Mouse (Mus musculus): ENCODE measurements around the gene Olfr30. TPM values are rescaled to one million over a fixed set of nuclear protein-coding genes. Genes with fewer than 3 reads are reported as not detected.
"Not testable (repeated sequence)": the region's sequence is repeated elsewhere in the genome, so short reads cannot be mapped to it uniquely, and the experiment has no call there.

Olfr30 gene
- not detected in 2 replicates for polyA plus RNA-seq (2012; rRNA removed)

DNA sequence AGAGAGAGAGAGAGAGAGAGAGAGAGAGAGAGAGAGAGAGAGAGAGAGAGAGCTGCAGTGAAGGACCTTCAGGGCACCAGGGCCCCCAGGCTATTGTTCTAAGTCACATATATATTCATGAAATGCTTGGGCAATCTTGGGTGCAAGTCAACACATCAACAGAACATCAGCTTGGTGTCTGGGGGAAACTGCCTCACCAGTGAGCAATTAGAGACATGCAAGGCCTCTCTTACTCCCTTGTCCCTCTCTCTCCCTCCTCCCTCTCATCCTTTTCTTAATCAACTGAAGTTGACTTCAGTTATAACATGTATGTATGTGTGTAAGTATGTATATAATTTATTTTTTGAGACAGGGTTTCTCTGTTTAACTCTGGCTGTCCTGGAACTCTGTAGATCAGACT is at the start of gene Olfr30:
Gene Olfr30 (minus strand): TSS at position 101 of the 400 bp plus-strand sequence.
- DNase-seq (ENCODE audit: low read depth in 1 of 2, low spot score in 2 of 2): no peak

DNA sequence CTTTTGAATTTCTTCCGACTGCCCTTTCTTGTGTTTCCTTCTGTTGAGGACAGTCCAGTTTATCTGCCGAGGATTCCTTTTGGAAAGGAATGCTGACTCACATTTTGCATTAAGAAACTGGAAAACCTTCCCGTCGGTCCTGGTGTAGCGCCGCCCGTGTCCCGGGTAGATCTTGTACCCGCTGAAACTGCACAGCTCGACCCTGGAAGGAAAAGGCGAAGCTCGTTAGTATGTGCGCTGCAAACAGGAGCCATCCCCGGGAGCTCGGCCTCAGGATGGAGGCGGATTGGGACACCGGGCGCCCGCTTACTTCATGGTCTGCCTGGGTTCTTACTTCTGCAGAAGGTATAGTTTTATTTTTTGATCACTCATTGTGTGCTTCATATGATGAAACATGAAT is 47.0 kb upstream of the Olfr30 start:
- H3K4me3 ChIP-seq (ENCODE audit: extremely low read depth, insufficient read depth, insufficient read length); DNase-seq (ENCODE audit: low read depth in 1 of 2, low spot score in 2 of 2); H3K4me1 ChIP-seq (ENCODE audit: control insufficient read depth, insufficient read depth, insufficient read length); H3K36me3 ChIP-seq (ENCODE audit: control insufficient read depth, insufficient read depth, low read length); H3K27me3 ChIP-seq (ENCODE audit: control insufficient read depth, insufficient read depth, low read length); H3K27ac ChIP-seq (ENCODE audit: insufficient read depth, low read length): not testable (repeated sequence)
- 87% methylated on average over 19 of the region's 19 CpGs for WGBS

More for the DNA sequence above, at the start of gene Olfr30:
- no peaks in the 10 kb centered on the region for H3K36me3 ChIP-seq (ENCODE audit: control insufficient read depth, insufficient read depth, low read length)
- TF ChIP-seq CTCF (IDR thresholded peaks at IDR 0.05; ENCODE audit: extremely low read depth, insufficient read depth, insufficient read length, insufficient replicate concordance) (no peak), POLR2A (IDR thresholded peaks at IDR 0.05; ENCODE audit: low read depth, low read length) (no peak)
- no peak within 1 kb of the TSS for H3K27ac ChIP-seq (ENCODE audit: insufficient read depth, low read length)
- H3K4me1 ChIP-seq (ENCODE audit: control insufficient read depth, insufficient read depth, insufficient read length): no peaks in the 10 kb centered on the region
- no peak within 1 kb of the TSS for H3K4me3 ChIP-seq (ENCODE audit: extremely low read depth, insufficient read depth, insufficient read length)
- H3K27me3 ChIP-seq (ENCODE audit: control insufficient read depth, insufficient read depth, low read length): no peaks in the 10 kb centered on the region

GRCm38 (mm10) chr11:58502472-58502871 is 40.4 kb upstream of the Olfr30 start, which contains the start of gene Olfr331:
Gene Olfr331 (minus strand): TSS chr11:58502572.
- not testable (repeated sequence) for H3K27me3 ChIP-seq (ENCODE audit: control insufficient read depth, insufficient read depth, low read length); H3K4me3 ChIP-seq (ENCODE audit: extremely low read depth, insufficient read depth, insufficient read length); H3K27ac ChIP-seq (ENCODE audit: insufficient read depth, low read length); H3K36me3 ChIP-seq (ENCODE audit: control insufficient read depth, insufficient read depth, low read length); H3K4me1 ChIP-seq (ENCODE audit: control insufficient read depth, insufficient read depth, insufficient read length); DNase-seq (ENCODE audit: low read depth in 1 of 2, low spot score in 2 of 2)

DNA sequence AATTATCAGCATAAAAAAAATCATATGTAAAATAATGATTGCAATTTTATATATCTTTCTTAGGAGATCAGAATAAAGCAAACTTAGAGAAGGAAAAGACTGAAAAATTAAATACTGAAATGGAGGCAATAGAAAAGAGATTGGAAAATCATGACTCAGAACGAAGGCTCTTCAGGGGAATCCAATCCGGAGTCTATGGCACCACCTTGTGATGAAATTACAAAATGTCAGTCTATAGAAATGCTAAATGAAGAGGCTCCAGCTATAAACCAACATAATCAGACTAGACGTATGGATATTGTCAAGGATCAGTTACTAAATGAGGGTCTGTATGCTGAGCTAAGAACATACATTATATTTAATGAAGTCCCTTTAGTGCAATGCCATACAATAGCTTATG is 37.2 kb upstream of the Olfr30 start:
- TF ChIP-seq POLR2A (IDR thresholded peaks at IDR 0.05; ENCODE audit: low read depth, low read length) (no peak), CTCF (IDR thresholded peaks at IDR 0.05; ENCODE audit: extremely low read depth, insufficient read depth, insufficient read length, insufficient replicate concordance) (no peak)
- Histone ChIP-seq H3K4me3 (ENCODE audit: extremely low read depth, insufficient read depth, insufficient read length) (no peak overlapping the region), H3K27me3 (ENCODE audit: control insufficient read depth, insufficient read depth, low read length) (no peaks in the 10 kb centered on the region), H3K4me1 (ENCODE audit: control insufficient read depth, insufficient read depth, insufficient read length) (no peaks in the 10 kb centered on the region), H3K36me3 (ENCODE audit: control insufficient read depth, insufficient read depth, low read length) (no peaks in the 10 kb centered on the region), H3K27ac (ENCODE audit: insufficient read depth, low read length) (no peak overlapping the region)
- DNase-seq (ENCODE audit: low read depth in 1 of 2, low spot score in 2 of 2): no peak
- 50% methylated on average over 3 of the region's 3 CpGs for WGBS

DNA sequence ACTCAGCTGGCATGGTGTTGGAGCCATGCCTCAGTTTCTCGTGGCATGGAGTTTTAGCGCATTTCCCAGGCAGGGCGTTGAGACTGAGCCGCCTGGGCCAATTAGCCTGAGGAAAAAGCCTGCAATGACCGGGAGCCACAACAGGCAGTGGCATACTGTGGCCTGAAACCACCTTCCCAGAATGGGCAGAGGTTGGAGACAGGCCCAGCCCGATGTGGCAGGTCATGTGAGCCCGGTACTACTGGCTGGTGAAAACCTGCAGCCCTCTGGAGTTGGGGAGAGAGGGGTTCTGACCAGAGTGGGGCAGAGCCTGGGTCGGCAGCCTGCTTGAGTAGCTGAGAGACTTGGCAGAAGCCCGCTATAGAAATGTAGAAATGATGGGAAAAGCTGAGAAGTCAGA is 36.7 kb upstream of the Olfr30 start:
- Histone ChIP-seq H3K36me3 (ENCODE audit: control insufficient read depth, insufficient read depth, low read length) (no peaks in the 10 kb centered on the region), H3K4me3 (ENCODE audit: extremely low read depth, insufficient read depth, insufficient read length) (no peak overlapping the region), H3K27ac (ENCODE audit: insufficient read depth, low read length) (no peak overlapping the region), H3K27me3 (ENCODE audit: control insufficient read depth, insufficient read depth, low read length) (no peaks in the 10 kb centered on the region), H3K4me1 (ENCODE audit: control insufficient read depth, insufficient read depth, insufficient read length) (no peaks in the 10 kb centered on the region)
- no peak for TF ChIP-seq POLR2A (IDR thresholded peaks at IDR 0.05; ENCODE audit: low read depth, low read length)
- no peak for TF ChIP-seq CTCF (IDR thresholded peaks at IDR 0.05; ENCODE audit: extremely low read depth, insufficient read depth, insufficient read length, insufficient replicate concordance)
- 84% methylated on average over 9 of the region's 9 CpGs for WGBS
- DNase-seq (ENCODE audit: low read depth in 1 of 2, low spot score in 2 of 2): no peak

GRCm38 (mm10) chr11:58492455-58492854 is 30.4 kb upstream of the Olfr30 start, which contains the start of gene Olfr332:
Gene Olfr332 (minus strand): TSS chr11:58492555.
- TF ChIP-seq CTCF (IDR thresholded peaks at IDR 0.05; ENCODE audit: extremely low read depth, insufficient read depth, insufficient read length, insufficient replicate concordance) (no peak), POLR2A (IDR thresholded peaks at IDR 0.05; ENCODE audit: low read depth, low read length) (no peak)
- no peaks in the 10 kb centered on the region for H3K27me3 ChIP-seq (ENCODE audit: control insufficient read depth, insufficient read depth, low read length)
- no peaks in the 10 kb centered on the region for H3K4me1 ChIP-seq (ENCODE audit: control insufficient read depth, insufficient read depth, insufficient read length)
- no peak within 1 kb of the TSS for H3K4me3 ChIP-seq (ENCODE audit: extremely low read depth, insufficient read depth, insufficient read length)
- 83% methylated on average over 2 of the region's 2 CpGs for WGBS
- H3K36me3 ChIP-seq (ENCODE audit: control insufficient read depth, insufficient read depth, low read length): no peaks in the 10 kb centered on the region
- no peak within 1 kb of the TSS for H3K27ac ChIP-seq (ENCODE audit: insufficient read depth, low read length)
- DNase-seq (ENCODE audit: low read depth in 1 of 2, low spot score in 2 of 2): no peak

- Histone ChIP-seq H3K27me3 (ENCODE audit: control insufficient read depth, insufficient read depth, low read length) (no peaks in the 10 kb centered on the region), H3K4me3 (ENCODE audit: extremely low read depth, insufficient read depth, insufficient read length) (no peak overlapping the region), H3K36me3 (ENCODE audit: control insufficient read depth, insufficient read depth, low read length) (no peaks in the 10 kb centered on the region), H3K4me1 (ENCODE audit: control insufficient read depth, insufficient read depth, insufficient read length) (no peaks in the 10 kb centered on the region), H3K27ac (ENCODE audit: insufficient read depth, low read length) (no peak overlapping the region)
- WGBS: 53% methylated on average over 4 of the region's 4 CpGs
- TF ChIP-seq CTCF (IDR thresholded peaks at IDR 0.05; ENCODE audit: extremely low read depth, insufficient read depth, insufficient read length, insufficient replicate concordance): no peak
- TF ChIP-seq POLR2A (IDR thresholded peaks at IDR 0.05; ENCODE audit: low read depth, low read length): no peak
- DNase-seq (ENCODE audit: low read depth in 1 of 2, low spot score in 2 of 2): no peak
Observed at GRCm38 (mm10) chr11:58453592-58453991, 8.5 kb downstream of the Olfr30 start.

Measured in spleen, adult 2 months (tissue).